Mouse (Mus musculus) liver, adult 2 months (tissue): ENCODE data around the gene Ddx58.

ENCODE experiments used
- CTCF ChIP-seq: fragments of 200-500 bp; IDR thresholded peaks from 2 replicates; pipeline ENCODE4 v1.5.1; 2011; ENCODE audit warnings: low read depth, low read length, control low read depth
- POLR2A ChIP-seq: fragments of 200-500 bp; IDR thresholded peaks from 2 replicates; pipeline ENCODE4 v1.6.1; 2011; ENCODE audit warnings: low read length, control low read depth; ENCODE audit not compliant: insufficient read depth; ENCODE audit errors: extremely low read depth

GRCm38 (mm10) chr4:40264321-40264720 lies 24.7 kb upstream of the Ddx58 start:
- TF ChIP-seq POLR2A (no peak), CTCF (no peak)
